Mouse (Mus musculus) liver, embryonic 14.5 days (tissue): ENCODE results near the gene Jund.

Source experiments
- CTCF ChIP-seq: IDR thresholded peaks from 2 replicates; pipeline ENCODE4 v1.5.1; 2016; ENCODE audit warnings: antibody characterized with exemption, low read depth, control low read depth
- EP300 ChIP-seq: IDR thresholded peaks from 2 replicates; pipeline ENCODE4 v1.6.1; 2016; ENCODE audit warnings: antibody characterized with exemption, low read depth

DNA sequence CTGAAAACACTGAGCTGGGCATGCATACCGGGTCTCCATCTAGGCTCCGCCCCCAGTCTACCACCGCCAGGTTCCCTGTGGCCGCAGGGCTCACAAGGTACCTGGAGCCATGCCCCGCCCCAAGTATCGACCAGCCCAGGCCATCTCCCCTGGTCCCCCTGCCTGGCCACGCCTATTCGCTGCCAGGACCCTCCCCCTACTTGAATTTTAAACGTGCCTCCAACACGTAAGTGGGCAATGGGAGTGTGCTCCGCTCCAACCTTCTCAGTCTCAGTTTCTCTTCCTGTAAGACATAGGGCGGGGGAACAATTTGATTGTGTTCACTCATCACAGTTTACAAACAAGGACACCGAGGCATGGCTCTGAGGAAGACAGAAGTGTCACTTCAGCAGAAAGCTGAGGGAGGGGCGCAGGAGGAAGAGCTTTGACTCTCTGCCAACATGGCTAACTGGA, 38.5 kb upstream of the Jund start, which contains the start of gene Pgpep1:
- no peak for TF ChIP-seq CTCF
- no peak for TF ChIP-seq EP300
